16 mouse cellular contexts compared by ENCODE assay signal in genomic region chr2:178163981-178164380, GRCm38 (mm10).
"Had no signal": no experiment of that assay in that cellular context is flagged by ENCODE, and none has a peak within 500 bp of the region (broad histone marks: within the 10 kb centered on the region; RNA-seq: fewer than 3 reads in every experiment).

No protein-coding gene starts in this region.

- H3K27ac ChIP-seq: neural tube, embryonic 13.5 days; neural tube, embryonic 15.5 days; stomach, embryonic 15.5 days; stomach, postnatal 0 days had no signal

- H3K4me3 ChIP-seq: neural tube, embryonic 13.5 days; neural tube, embryonic 15.5 days; stomach, embryonic 15.5 days had no signal

- H3K36me3 ChIP-seq: neural tube, embryonic 13.5 days; neural tube, embryonic 15.5 days; stomach, embryonic 15.5 days had no signal

- H3K9me3 ChIP-seq: neural tube, embryonic 13.5 days; neural tube, embryonic 15.5 days; stomach, embryonic 15.5 days had no signal

- H3K9ac ChIP-seq: neural tube, embryonic 13.5 days; neural tube, embryonic 15.5 days; stomach, embryonic 15.5 days had no signal

- DNase-seq: retina, postnatal 1 day; right cerebral cortex, adult 18-20 months; right cerebral cortex, postnatal 14 days; right cerebral cortex, postnatal 25 days; right cerebral cortex, postnatal 4 days; spleen, adult 18-20 months; thymus, adult 18-20 months; thymus, adult 2 months; thymus, postnatal 14 days; thymus, postnatal 25 days; thymus, postnatal 36 days; thymus, postnatal 4 days had no signal

- H3K4me1 ChIP-seq: stomach, embryonic 15.5 days had no signal

- H3K27me3 ChIP-seq: neural tube, embryonic 13.5 days; neural tube, embryonic 15.5 days; stomach, embryonic 15.5 days had no signal

- H3K4me2 ChIP-seq: neural tube, embryonic 13.5 days; neural tube, embryonic 15.5 days; stomach, embryonic 15.5 days had no signal
